Mouse (Mus musculus) stomach, postnatal 0 days (tissue): ENCODE data around the gene Irf2bp2.

Source experiments
- CTCF ChIP-seq: IDR thresholded peaks from 2 replicates; pipeline ENCODE4 v1.5.1; 2016; ENCODE audit warnings: antibody characterized with exemption, low read depth, mild to moderate bottlenecking, moderate library complexity
- EP300 ChIP-seq: optimal IDR thresholded peaks from 2 replicates; pipeline ENCODE3; 2016; ENCODE audit warnings: antibody characterized with exemption

DNA sequence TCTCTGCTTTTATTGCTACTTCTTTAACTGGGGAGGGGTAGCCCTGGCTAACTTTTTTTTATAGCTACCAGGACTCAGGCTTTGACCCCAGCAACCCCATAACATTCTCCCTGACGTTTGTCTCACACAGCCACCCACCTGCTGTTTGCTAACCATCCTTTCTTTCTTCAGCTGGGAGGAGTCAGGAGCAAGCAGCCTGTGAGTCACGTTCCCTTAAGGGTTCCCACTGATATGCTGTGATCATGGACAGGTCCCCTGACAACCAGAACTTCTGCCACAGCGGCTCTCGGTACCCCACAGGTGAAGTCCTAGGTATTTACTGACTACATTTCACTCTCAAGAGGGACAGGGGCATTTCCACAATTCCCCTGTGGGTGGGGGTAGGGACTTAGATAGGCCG, 19.4 kb upstream of the Irf2bp2 start:
- TF ChIP-seq CTCF (peak; percentile 1; the same call in 1 of the 2 replicates), EP300 (no peak)
